Mouse (Mus musculus) neural tube, embryonic 14.5 days (tissue): ENCODE results near the gene Glra3. TPM values are rescaled to one million over a fixed set of nuclear protein-coding genes. Genes with fewer than 3 reads are reported as not detected.

Experiments
- ATAC-seq: fragments of 200-750 bp; cut with Nextera tagmentation; 2 replicates; pipeline ENCODE4 v1.8.0; 2017; ENCODE audit warnings: low read depth, mild to moderate bottlenecking, moderate TSS enrichment, moderate library complexity
- H3K27ac ChIP-seq: fragments of 300-500 bp; sonication (generic); 2 replicates; pipeline ENCODE4 v1.5.1; 2014; ENCODE audit warnings: low read depth, mild to moderate bottlenecking, control low read depth, low read length, moderate library complexity, mixed read lengths
- H3K27me3 ChIP-seq: fragments of 300-500 bp; sonication (generic); 2 replicates; pipeline ENCODE4 v1.6.1; 2014; ENCODE audit warnings: low read length; ENCODE audit not compliant: control insufficient read depth, insufficient read depth
- H3K36me3 ChIP-seq: fragments of 300-500 bp; sonication (generic); 2 replicates; pipeline ENCODE4 v1.6.1; 2014; ENCODE audit warnings: low read length, mixed read lengths; ENCODE audit not compliant: control insufficient read depth, insufficient read depth
- H3K4me1 ChIP-seq: fragments of 300-500 bp; sonication (generic); 2 replicates; pipeline ENCODE4 v1.6.1; 2014; ENCODE audit warnings: low read length; ENCODE audit not compliant: control insufficient read depth, insufficient read depth
- H3K4me2 ChIP-seq: fragments of 300-500 bp; sonication (generic); 2 replicates; pipeline ENCODE4 v1.6.1; 2014; ENCODE audit warnings: mild to moderate bottlenecking, low read depth, low read length, control low read depth
- H3K4me3 ChIP-seq: fragments of 300-500 bp; sonication (generic); 2 replicates; pipeline ENCODE4 v1.5.1; 2014; ENCODE audit warnings: low read depth, low read length, control low read depth, mixed read lengths
- H3K9ac ChIP-seq: fragments of 300-500 bp; sonication (generic); replicated peaks from 2 replicates; pipeline ENCODE4 v1.6.1; 2014; ENCODE audit warnings: low read depth, mild to moderate bottlenecking, control low read depth, low read length, mixed read lengths
- H3K9me3 ChIP-seq: fragments of 300-500 bp; sonication (generic); 2 replicates; pipeline ENCODE4 v1.6.1; 2016; ENCODE audit warnings: low read length; ENCODE audit not compliant: control insufficient read depth
- WGBS: fragments of 180-500 bp; shearing (Covaris S2); extraction: QIAGEN DNeasy Blood & Tissue Kit; methylation state at CpG from one replicate; pipeline ENCODE4 v1.1.7; 2014; 5-methylcytosine and 5-hydroxymethylcytosine counted together
- polyA plus RNA-seq: library from polyadenylated mRNA; unstranded; fragments of >200 nt; fragmentation: Nextera tagmentation; extraction: Ambion mirVana; gene quantifications from 2 replicates; pipeline ENCODE4 v1.2.1, GENCODE M21; 2014

Gene Glra3
- polyA plus RNA-seq: 1.5 and 3.2 TPM in 2 replicates

- no peaks in the 10 kb centered on the region for H3K36me3 ChIP-seq
- H3K27me3 ChIP-seq: no peaks in the 10 kb centered on the region
- H3K9me3 ChIP-seq: no peaks in the 10 kb centered on the region
- peak within 1 kb of the TSS; percentile 51 for H3K4me2 ChIP-seq
- peak within 1 kb of the TSS; percentile 41; the same call in 1 of the 2 replicates for H3K9ac ChIP-seq
- peak; percentile 96 for ATAC-seq
- peak within 1 kb of the TSS; percentile 33 for H3K4me3 ChIP-seq
- no peaks in the 10 kb centered on the region for H3K4me1 ChIP-seq
- no peak within 1 kb of the TSS for H3K27ac ChIP-seq
- 9% methylated on average over 11 of the region's 11 CpGs for WGBS
Observed at GRCm38 (mm10) chr8:55939870-55940525, at the start of gene Glra3. Gene Glra3 (plus strand): TSS chr8:55940460.

GRCm38 (mm10) chr8:55906848-55907247 is 33.4 kb upstream of the Glra3 start, which contains the start of gene Adam29:
Gene Adam29 (minus strand): TSS chr8:55906948.
- no peak for ATAC-seq
- no peaks in the 10 kb centered on the region for H3K4me1 ChIP-seq

GRCm38 (mm10) chr8:55940526-55940880 is 243 bp downstream of the Glra3 start:
- Histone ChIP-seq H3K36me3 (no peaks in the 10 kb centered on the region), H3K27ac (no peak overlapping the region), H3K27me3 (no peaks in the 10 kb centered on the region), H3K9ac (peak overlapping the region; percentile 41; the same call in 1 of the 2 replicates), H3K9me3 (no peaks in the 10 kb centered on the region), H3K4me2 (peak overlapping the region; percentile 51), H3K4me1 (no peaks in the 10 kb centered on the region), H3K4me3 (peak overlapping the region; percentile 33)
- ATAC-seq: peak; percentile 86
- 1% methylated on average over 8 of the region's 8 CpGs for WGBS

More at GRCm38 (mm10) chr8:55906848-55907247, 33.4 kb upstream of the Glra3 start, which contains the start of gene Adam29:
- no peaks in the 10 kb centered on the region for H3K36me3 ChIP-seq
- no peak within 1 kb of the TSS for H3K4me3 ChIP-seq
- no peak within 1 kb of the TSS for H3K9ac ChIP-seq
- no peak within 1 kb of the TSS for H3K27ac ChIP-seq
- no peaks in the 10 kb centered on the region for H3K27me3 ChIP-seq
- WGBS: 84% methylated on average over 1 of the region's 1 CpGs
- no peak within 1 kb of the TSS for H3K4me2 ChIP-seq
- no peaks in the 10 kb centered on the region for H3K9me3 ChIP-seq

GRCm38 (mm10) chr8:55964759-55965320 is 24.6 kb downstream of the Glra3 start:
- Histone ChIP-seq H3K9me3 (no peaks in the 10 kb centered on the region), H3K4me2 (no peak overlapping the region), H3K27ac (no peak overlapping the region), H3K9ac (no peak overlapping the region), H3K4me1 (no peaks in the 10 kb centered on the region), H3K27me3 (no peaks in the 10 kb centered on the region), H3K4me3 (no peak overlapping the region), H3K36me3 (no peaks in the 10 kb centered on the region)
- ATAC-seq: peak; percentile 87; the same call in 1 of the 2 replicates
- WGBS: 42% methylated on average over 3 of the region's 3 CpGs

GRCm38 (mm10) chr8:55997859-55998258 is 57.6 kb downstream of the Glra3 start:
- H3K9ac ChIP-seq: no peak overlapping the region
- H3K4me3 ChIP-seq: no peak overlapping the region
- no peaks in the 10 kb centered on the region for H3K9me3 ChIP-seq
- no peaks in the 10 kb centered on the region for H3K27me3 ChIP-seq
- H3K4me1 ChIP-seq: no peaks in the 10 kb centered on the region
- no peaks in the 10 kb centered on the region for H3K36me3 ChIP-seq
- no peak overlapping the region for H3K27ac ChIP-seq
- H3K4me2 ChIP-seq: no peak overlapping the region
- ATAC-seq: 0 out of 2 replicates have a peak, but pooled peaks have one; percentile 41
- WGBS: 67% methylated on average over 3 of the region's 3 CpGs

GRCm38 (mm10) chr8:56054324-56054723 is 114.1 kb downstream of the Glra3 start:
- ATAC-seq: no peak
- Histone ChIP-seq H3K27ac (no peak overlapping the region), H3K9me3 (no peaks in the 10 kb centered on the region), H3K4me3 (no peak overlapping the region), H3K4me1 (no peaks in the 10 kb centered on the region), H3K9ac (no peak overlapping the region), H3K27me3 (no peaks in the 10 kb centered on the region), H3K36me3 (no peaks in the 10 kb centered on the region), H3K4me2 (no peak overlapping the region)
- whole genome bisulfite sequencing: 85% methylated on average over 2 of the region's 2 CpGs

DNA sequence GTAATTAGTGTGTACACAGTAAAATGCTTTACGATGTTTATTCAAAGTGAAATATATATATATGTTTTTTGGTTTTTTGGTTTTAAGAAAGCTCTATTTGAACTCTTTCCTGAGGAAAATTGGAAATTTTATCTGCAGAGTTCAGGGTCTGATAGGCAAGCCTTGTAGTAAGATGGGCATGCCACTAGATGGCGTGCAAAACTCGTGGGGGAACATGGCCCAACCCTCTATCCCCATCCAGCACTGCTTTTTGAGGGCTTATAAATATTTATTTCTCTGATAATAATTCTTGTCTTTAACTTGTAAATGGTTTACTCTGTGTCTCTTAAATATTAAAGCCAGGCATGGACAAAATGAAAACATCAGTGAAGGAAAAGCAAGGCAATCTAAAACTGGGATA is 122.8 kb downstream of the Glra3 start:
- H3K9ac ChIP-seq: no peak overlapping the region
- no peak overlapping the region for H3K4me3 ChIP-seq
- H3K9me3 ChIP-seq: no peaks in the 10 kb centered on the region

GRCm38 (mm10) chr8:56070486-56071254 is 130.4 kb downstream of the Glra3 start:
- no peak overlapping the region for H3K4me2 ChIP-seq
- WGBS: 67% methylated on average over 2 of the region's 2 CpGs
- H3K4me1 ChIP-seq: no peaks in the 10 kb centered on the region
- no peaks in the 10 kb centered on the region for H3K36me3 ChIP-seq
- no peak overlapping the region for H3K9ac ChIP-seq
- no peak overlapping the region for H3K4me3 ChIP-seq
- no peaks in the 10 kb centered on the region for H3K27me3 ChIP-seq
- no peak for ATAC-seq
- H3K9me3 ChIP-seq: no peaks in the 10 kb centered on the region
- no peak overlapping the region for H3K27ac ChIP-seq

More for the DNA sequence above, 122.8 kb downstream of the Glra3 start:
- no peak for ATAC-seq
- Histone ChIP-seq H3K27me3 (no peaks in the 10 kb centered on the region), H3K4me2 (no peak overlapping the region), H3K27ac (no peak overlapping the region), H3K36me3 (no peaks in the 10 kb centered on the region), H3K4me1 (no peaks in the 10 kb centered on the region)
- 21% methylated on average over 3 of the region's 3 CpGs for WGBS

DNA sequence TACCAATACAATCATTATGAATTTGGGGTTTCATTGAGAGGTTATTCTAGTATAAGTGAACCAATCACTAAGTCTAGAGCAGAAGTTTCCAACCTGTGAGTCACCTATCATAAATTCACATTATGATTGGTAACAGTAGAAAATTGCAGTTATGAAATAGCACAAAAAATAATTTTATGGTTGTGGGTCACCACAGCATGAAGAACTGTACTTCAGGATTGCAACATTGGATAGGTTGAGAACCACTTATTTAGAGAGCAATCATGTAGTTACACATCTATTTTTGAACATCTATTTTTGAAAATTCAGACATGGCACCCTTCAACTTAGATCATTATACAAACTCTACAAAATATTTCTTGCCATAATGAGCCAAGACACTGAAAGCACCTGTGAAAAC is 143.4 kb downstream of the Glra3 start:
- Histone ChIP-seq H3K4me3 (no peak overlapping the region), H3K4me1 (no peaks in the 10 kb centered on the region), H3K36me3 (no peaks in the 10 kb centered on the region), H3K4me2 (no peak overlapping the region), H3K27me3 (no peaks in the 10 kb centered on the region), H3K9ac (no peak overlapping the region), H3K9me3 (no peaks in the 10 kb centered on the region), H3K27ac (no peak overlapping the region)
- ATAC-seq: no peak
